Mouse (Mus musculus): ENCODE data around the gene Stard3. TPM values are rescaled to one million over a fixed set of nuclear protein-coding genes. Genes with fewer than 3 reads are reported as not detected.

Stard3 gene
- polyA plus RNA-seq, 1 experiment from 2014 or later = 44.9 TPM

GRCm38 (mm10) chr11:98320806-98321676, 37.1 kb upstream of the Stard3 start:
- no peak overlapping the region for H3K4me2 ChIP-seq (ENCODE audit: low read depth, low read length)
- WGBS = 2% methylated on average over 30 of the region's 30 CpGs
- no peaks in the 10 kb centered on the region for H3K4me1 ChIP-seq (ENCODE audit: control insufficient read depth, insufficient read depth, low read length)
- peaks cover 95% of the 10 kb centered on the region for H3K27me3 ChIP-seq (replicated peaks; ENCODE audit: control insufficient read depth, insufficient read depth, low read length)
- no peaks in the 10 kb centered on the region for H3K9me3 ChIP-seq (ENCODE audit: control insufficient read depth, low read length)
- no peak overlapping the region for H3K9ac ChIP-seq (ENCODE audit: low read depth, low read length)
- H3K36me3 ChIP-seq (ENCODE audit: control insufficient read depth, insufficient read depth, low read length) = no peaks in the 10 kb centered on the region
- H3K4me3 ChIP-seq (ENCODE audit: low read length) = no peak overlapping the region
- ATAC-seq = no peak
- H3K27ac ChIP-seq (ENCODE audit: low read length) = no peak overlapping the region

GRCm38 (mm10) chr11:98321677-98322003, 36.5 kb upstream of the Stard3 start:
- H3K9me3 ChIP-seq (ENCODE audit: control insufficient read depth, low read length) = no peaks in the 10 kb centered on the region
- WGBS = 9% methylated on average over 5 of the region's 5 CpGs
- H3K4me2 ChIP-seq (ENCODE audit: low read depth, low read length) = no peak overlapping the region
- H3K27me3 ChIP-seq (replicated peaks; ENCODE audit: control insufficient read depth, insufficient read depth, low read length) = peaks cover 93% of the 10 kb centered on the region
- no peak overlapping the region for H3K27ac ChIP-seq (ENCODE audit: low read length)
- ATAC-seq = no peak
- no peak overlapping the region for H3K9ac ChIP-seq (ENCODE audit: low read depth, low read length)
- H3K4me3 ChIP-seq (ENCODE audit: low read length) = no peak overlapping the region
- no peaks in the 10 kb centered on the region for H3K4me1 ChIP-seq (ENCODE audit: control insufficient read depth, insufficient read depth, low read length)
- H3K36me3 ChIP-seq (ENCODE audit: control insufficient read depth, insufficient read depth, low read length) = no peaks in the 10 kb centered on the region

GRCm38 (mm10) chr11:98322159-98322558, 36.0 kb upstream of the Stard3 start:
- no peak overlapping the region for H3K4me2 ChIP-seq (ENCODE audit: low read depth, low read length)
- WGBS = 7% methylated on average over 1 of the region's 1 CpGs
- H3K9ac ChIP-seq (ENCODE audit: low read depth, low read length) = no peak overlapping the region
- ATAC-seq = no peak
- H3K36me3 ChIP-seq (ENCODE audit: control insufficient read depth, insufficient read depth, low read length) = no peaks in the 10 kb centered on the region
- H3K27ac ChIP-seq (ENCODE audit: low read length) = no peak overlapping the region
- peaks cover 3% of the 10 kb centered on the region; the same call in 1 of the 2 replicates for H3K4me1 ChIP-seq (ENCODE audit: control insufficient read depth, insufficient read depth, low read length)
- H3K4me3 ChIP-seq (ENCODE audit: low read length) = no peak overlapping the region
- peaks cover 93% of the 10 kb centered on the region for H3K27me3 ChIP-seq (replicated peaks; ENCODE audit: control insufficient read depth, insufficient read depth, low read length)
- no peaks in the 10 kb centered on the region for H3K9me3 ChIP-seq (ENCODE audit: control insufficient read depth, low read length)

GRCm38 (mm10) chr11:98323136-98323866, 34.9 kb upstream of the Stard3 start:
- Histone ChIP-seq H3K36me3 (ENCODE audit: control insufficient read depth, insufficient read depth, low read length) (no peaks in the 10 kb centered on the region), H3K4me2 (ENCODE audit: low read depth, low read length) (no peak overlapping the region), H3K27ac (ENCODE audit: low read length) (no peak overlapping the region), H3K4me1 (ENCODE audit: control insufficient read depth, insufficient read depth, low read length) (peaks cover 15% of the 10 kb centered on the region), H3K4me3 (ENCODE audit: low read length) (no peak overlapping the region), H3K9me3 (ENCODE audit: control insufficient read depth, low read length) (no peaks in the 10 kb centered on the region), H3K27me3 (replicated peaks; ENCODE audit: control insufficient read depth, insufficient read depth, low read length) (peaks cover 95% of the 10 kb centered on the region), H3K9ac (ENCODE audit: low read depth, low read length) (no peak overlapping the region)
- 3% methylated on average over 10 of the region's 10 CpGs for WGBS
- ATAC-seq = no peak

GRCm38 (mm10) chr11:98323933-98324332, 34.2 kb upstream of the Stard3 start:
- no peak overlapping the region for H3K27ac ChIP-seq (ENCODE audit: low read length)
- H3K4me1 ChIP-seq (ENCODE audit: control insufficient read depth, insufficient read depth, low read length) = peaks cover 20% of the 10 kb centered on the region
- no peaks in the 10 kb centered on the region for H3K9me3 ChIP-seq (ENCODE audit: control insufficient read depth, low read length)
- peaks cover 95% of the 10 kb centered on the region for H3K27me3 ChIP-seq (replicated peaks; ENCODE audit: control insufficient read depth, insufficient read depth, low read length)
- no peak overlapping the region for H3K4me2 ChIP-seq (ENCODE audit: low read depth, low read length)
- WGBS = 2% methylated on average over 9 of the region's 9 CpGs
- no peak overlapping the region for H3K9ac ChIP-seq (ENCODE audit: low read depth, low read length)
- no peak for ATAC-seq
- H3K4me3 ChIP-seq (ENCODE audit: low read length) = no peak overlapping the region
- H3K36me3 ChIP-seq (ENCODE audit: control insufficient read depth, insufficient read depth, low read length) = no peaks in the 10 kb centered on the region

- H3K4me3 ChIP-seq (ENCODE audit: low read length) = no peak overlapping the region
- no peak overlapping the region for H3K9ac ChIP-seq (ENCODE audit: low read depth, low read length)
- peaks cover 20% of the 10 kb centered on the region for H3K4me1 ChIP-seq (ENCODE audit: control insufficient read depth, insufficient read depth, low read length)
- H3K27ac ChIP-seq (ENCODE audit: low read length) = no peak overlapping the region
- ATAC-seq = no peak
- 6% methylated on average over 14 of the region's 14 CpGs for WGBS
- peaks cover 96% of the 10 kb centered on the region for H3K27me3 ChIP-seq (replicated peaks; ENCODE audit: control insufficient read depth, insufficient read depth, low read length)
- no peak overlapping the region for H3K4me2 ChIP-seq (ENCODE audit: low read depth, low read length)
- no peaks in the 10 kb centered on the region for H3K9me3 ChIP-seq (ENCODE audit: control insufficient read depth, low read length)
- H3K36me3 ChIP-seq (ENCODE audit: control insufficient read depth, insufficient read depth, low read length) = no peaks in the 10 kb centered on the region
Measured at GRCm38 (mm10) chr11:98325191-98325820, 32.9 kb upstream of the Stard3 start.

GRCm38 (mm10) chr11:98325821-98326218, 32.3 kb upstream of the Stard3 start:
- Histone ChIP-seq H3K36me3 (ENCODE audit: control insufficient read depth, insufficient read depth, low read length) (no peaks in the 10 kb centered on the region), H3K4me2 (ENCODE audit: low read depth, low read length) (no peak overlapping the region), H3K9ac (ENCODE audit: low read depth, low read length) (no peak overlapping the region), H3K27me3 (replicated peaks; ENCODE audit: control insufficient read depth, insufficient read depth, low read length) (peaks cover 98% of the 10 kb centered on the region), H3K9me3 (ENCODE audit: control insufficient read depth, low read length) (no peaks in the 10 kb centered on the region), H3K4me1 (ENCODE audit: control insufficient read depth, insufficient read depth, low read length) (peaks cover 20% of the 10 kb centered on the region), H3K4me3 (ENCODE audit: low read length) (no peak overlapping the region), H3K27ac (ENCODE audit: low read length) (no peak overlapping the region)
- no peak for ATAC-seq
- 1% methylated on average over 22 of the region's 22 CpGs for WGBS

GRCm38 (mm10) chr11:98326741-98327135, 31.4 kb upstream of the Stard3 start:
- Histone ChIP-seq H3K36me3 (ENCODE audit: control insufficient read depth, insufficient read depth, low read length) (no peaks in the 10 kb centered on the region), H3K4me2 (ENCODE audit: low read depth, low read length) (no peak overlapping the region), H3K27ac (ENCODE audit: low read length) (no peak overlapping the region), H3K9me3 (ENCODE audit: control insufficient read depth, low read length) (no peaks in the 10 kb centered on the region), H3K4me3 (ENCODE audit: low read length) (no peak overlapping the region), H3K9ac (ENCODE audit: low read depth, low read length) (no peak overlapping the region), H3K27me3 (replicated peaks; ENCODE audit: control insufficient read depth, insufficient read depth, low read length) (peaks cover 94% of the 10 kb centered on the region), H3K4me1 (ENCODE audit: control insufficient read depth, insufficient read depth, low read length) (peaks cover 20% of the 10 kb centered on the region)
- WGBS = under 1% methylated on average over 12 of the region's 19 CpGs
- ATAC-seq = no peak

Data from intestine, embryonic 16.5 days (tissue).